Mouse (Mus musculus) lung, postnatal 25 days (tissue): ENCODE measurements at regions not wholly inside any gene's neighbourhood (a gene's known extent, or its start where the extent isn't known, plus 50 kb on each side); places are given as distances from the start of the nearest gene placed in this dataset.

Experiments used
- DNase-seq: peaks from one replicate; pipeline ENCODE4 v3.0.0; 2022; ENCODE audit warnings: low spot score

- peak; percentile 88 for DNase-seq
Observed at GRCm38 (mm10) chr6:31218139-31218750, 180.3 kb upstream of the Mkln1 start.

- no peak for DNase-seq
Observed at GRCm38 (mm10) chr6:31218880-31219279, 179.7 kb upstream of the Mkln1 start.

- no peak for DNase-seq
Observed at GRCm38 (mm10) chr6:31219736-31220135, 178.8 kb upstream of the Mkln1 start.

GRCm38 (mm10) chr6:31220184-31220931 lies 178.2 kb upstream of the Mkln1 start:
- DNase-seq: peak; percentile 78

DNA sequence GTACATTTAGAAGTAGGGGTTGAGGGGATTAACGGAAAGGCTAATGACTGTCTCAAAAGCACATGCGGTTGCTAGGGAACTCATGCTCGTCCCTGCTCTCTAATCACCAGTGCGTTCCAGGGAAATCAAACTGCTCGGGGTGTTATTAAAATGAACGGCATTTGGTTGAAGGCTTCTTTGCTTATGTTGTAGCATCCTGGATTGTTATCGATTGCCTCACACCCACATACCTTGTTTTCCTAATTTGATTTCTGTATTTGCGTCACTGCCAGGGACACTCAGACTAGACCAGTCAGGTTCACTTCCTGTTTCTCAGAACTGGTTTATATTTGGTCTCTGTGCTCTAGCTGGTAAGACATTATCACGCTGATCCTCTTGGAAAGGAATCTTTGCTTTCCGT lies 177.0 kb upstream of the Mkln1 start:
- peak; percentile 78 for DNase-seq

DNA sequence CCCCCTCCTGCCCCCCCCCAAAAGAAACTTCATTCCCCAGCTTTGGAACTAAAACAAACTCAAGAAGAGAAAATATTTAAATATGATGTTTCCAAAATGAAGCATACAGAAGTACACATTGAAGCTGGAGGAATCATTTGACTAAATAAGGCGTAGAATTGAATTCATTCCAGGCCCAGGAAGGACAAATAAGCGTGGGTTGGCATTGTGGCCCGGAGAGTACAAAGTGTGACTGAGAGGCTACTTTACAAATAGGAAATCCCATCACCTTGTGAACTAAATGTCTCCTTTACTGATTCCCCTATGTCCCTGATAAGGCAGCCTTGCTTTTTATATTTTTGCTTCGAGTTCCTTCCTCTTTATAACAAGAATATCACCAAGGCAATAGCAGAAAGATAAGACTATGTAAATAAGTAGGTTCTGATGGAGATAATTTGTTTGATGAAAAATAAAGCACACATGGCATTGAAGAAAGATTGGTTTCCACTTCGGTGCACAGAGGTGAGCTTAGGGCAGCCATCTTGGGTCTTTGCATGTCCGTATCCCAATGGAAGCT lies 176.4 kb upstream of the Mkln1 start:
- no peak for DNase-seq

DNA sequence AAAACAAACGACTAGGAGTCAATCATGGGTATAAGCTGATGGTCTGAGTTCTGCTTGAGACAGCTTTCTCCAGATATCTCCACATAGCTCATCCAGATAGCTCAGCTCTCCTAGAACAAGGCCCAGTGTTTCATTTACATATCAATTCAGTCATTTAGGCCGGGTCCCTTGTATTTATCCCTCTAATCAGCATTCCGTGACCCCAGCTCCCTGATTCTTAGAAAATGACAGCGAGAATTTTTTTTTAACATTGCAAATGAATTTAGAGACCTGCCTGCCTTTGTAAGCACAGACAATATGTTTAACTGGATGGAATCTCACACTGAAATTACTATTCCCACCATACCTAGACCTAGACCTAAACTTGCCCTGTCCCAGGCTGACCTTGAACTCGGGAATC lies 171.1 kb upstream of the Mkln1 start:
- no peak for DNase-seq

DNA sequence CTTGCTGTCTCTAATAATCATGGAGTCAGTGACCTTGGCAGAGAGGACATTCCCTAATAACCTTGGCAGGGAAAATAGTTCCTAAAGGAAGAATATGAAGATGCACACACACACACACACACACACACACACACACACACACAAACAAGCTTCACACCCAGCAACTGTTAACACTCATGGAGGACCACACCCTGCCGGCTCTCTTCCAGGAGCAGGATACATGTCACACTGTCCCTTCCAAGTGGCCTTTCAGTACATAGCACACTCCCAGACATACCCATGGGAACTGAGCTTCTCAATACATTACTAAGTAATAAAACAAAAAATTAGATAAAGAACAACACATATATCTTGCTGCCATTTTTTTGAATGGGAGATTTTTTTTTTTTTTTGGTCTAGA lies 170.5 kb upstream of the Mkln1 start:
- no peak for DNase-seq

- no peak for DNase-seq
Observed at GRCm38 (mm10) chr6:31231821-31232220, 166.7 kb upstream of the Mkln1 start.

DNA sequence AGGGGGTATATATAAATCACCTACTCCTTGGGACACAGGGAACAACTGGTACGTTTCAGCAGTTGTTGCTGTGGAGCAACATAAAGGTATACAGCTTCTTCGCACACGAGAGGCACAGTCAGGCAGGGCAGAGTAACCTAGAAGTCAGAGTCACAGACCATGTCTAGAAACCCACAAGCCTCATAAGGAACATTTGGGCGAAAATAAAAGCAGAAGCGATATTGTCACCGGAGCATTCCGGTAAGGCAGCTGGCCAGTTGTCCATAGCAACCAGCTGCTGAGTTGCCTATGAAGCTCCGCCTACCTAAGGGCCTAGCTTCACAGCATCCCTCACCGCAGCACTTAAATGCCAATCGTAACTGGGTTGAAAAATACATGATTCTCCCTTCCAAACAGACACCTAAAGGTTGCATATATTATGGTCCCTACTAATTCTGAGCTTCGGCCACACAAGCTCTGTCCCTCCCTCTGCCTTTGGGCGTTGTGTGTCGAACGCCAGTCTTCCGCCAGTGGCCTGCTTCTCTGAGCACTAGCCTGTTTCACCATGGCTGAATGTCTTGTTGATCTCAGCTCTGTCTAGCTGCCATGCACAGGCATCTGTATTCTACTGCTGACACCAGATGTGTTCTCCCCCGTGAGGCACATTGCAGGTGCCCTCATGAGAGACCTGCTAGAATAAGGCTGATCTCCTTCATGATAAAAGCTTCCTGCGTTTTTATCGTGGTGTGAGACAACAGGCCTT lies 165.1 kb upstream of the Mkln1 start:
- peak; percentile 45 for DNase-seq

DNA sequence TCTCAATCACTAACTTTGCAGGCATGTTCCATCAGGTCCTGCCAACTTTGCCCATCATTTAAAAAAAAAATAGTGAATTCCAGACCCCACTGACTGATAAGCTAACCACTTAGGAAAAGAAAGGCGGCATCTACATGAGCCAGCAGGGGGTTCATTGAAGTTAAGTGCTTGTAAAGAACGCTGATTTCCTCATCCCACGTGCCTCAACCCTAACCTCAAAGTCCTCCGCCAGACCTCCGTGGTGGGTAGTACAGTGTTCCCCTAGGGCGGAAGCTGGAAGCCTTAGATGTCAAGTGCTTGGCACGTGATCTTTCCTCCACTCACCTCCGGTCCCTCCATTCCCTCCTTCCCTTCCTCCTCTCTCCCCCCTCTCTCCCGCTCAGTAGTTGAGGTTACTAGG lies 158.5 kb upstream of the Mkln1 start:
- DNase-seq: no peak

DNA sequence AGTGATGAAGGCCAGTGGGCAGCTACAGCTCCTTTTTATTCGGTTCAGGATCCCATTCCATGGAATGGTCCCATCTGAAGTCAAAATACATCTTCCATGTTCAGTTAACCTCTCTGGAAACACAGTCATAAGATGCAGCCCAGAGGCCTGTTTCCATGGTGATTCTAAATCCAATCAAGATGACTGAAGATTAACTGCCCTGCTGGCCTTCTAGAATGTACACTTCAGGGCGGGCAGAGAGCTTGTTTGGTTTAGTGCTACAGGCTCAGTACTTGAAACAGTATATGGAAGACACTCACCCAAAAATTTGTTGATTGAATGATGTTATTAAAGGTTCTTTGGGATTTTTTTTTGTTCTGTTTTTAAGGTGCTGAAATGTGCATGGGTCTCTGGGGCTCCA lies 148.0 kb upstream of the Mkln1 start:
- DNase-seq: no peak

DNA sequence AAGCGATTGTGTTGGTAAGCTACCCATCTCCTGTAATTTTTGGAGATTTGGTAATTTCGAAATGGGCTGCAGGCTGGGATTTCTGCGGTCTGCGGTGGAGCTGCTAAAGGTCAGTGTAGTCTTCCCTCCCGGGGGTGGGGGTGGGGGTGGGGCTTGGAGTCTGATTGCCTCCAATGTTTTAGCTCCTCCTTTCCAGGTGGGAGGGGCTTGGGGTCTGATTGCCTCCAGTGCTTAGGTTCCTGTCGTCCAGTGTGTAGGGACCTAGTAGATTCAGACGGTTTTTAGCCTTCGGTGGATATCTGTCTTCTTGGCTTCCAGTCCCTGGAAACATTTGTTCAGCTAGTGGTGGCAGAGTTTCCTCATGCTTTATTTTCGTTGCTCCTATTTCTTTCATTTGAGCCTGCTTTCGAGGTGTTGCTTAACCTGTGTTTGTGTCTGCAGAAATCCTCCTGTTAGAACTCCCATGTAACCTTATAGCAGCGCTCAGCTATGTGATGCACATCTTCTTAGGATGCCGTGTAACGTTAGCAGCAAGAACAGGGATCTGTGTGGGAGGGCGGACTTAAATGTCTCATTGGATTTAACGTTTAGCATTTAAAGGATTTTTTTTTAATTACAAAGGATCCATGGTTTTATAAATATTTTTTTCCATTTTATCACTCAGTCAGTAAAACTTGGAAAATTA lies 145.1 kb upstream of the Mkln1 start:
- DNase-seq: peak; percentile 51

DNA sequence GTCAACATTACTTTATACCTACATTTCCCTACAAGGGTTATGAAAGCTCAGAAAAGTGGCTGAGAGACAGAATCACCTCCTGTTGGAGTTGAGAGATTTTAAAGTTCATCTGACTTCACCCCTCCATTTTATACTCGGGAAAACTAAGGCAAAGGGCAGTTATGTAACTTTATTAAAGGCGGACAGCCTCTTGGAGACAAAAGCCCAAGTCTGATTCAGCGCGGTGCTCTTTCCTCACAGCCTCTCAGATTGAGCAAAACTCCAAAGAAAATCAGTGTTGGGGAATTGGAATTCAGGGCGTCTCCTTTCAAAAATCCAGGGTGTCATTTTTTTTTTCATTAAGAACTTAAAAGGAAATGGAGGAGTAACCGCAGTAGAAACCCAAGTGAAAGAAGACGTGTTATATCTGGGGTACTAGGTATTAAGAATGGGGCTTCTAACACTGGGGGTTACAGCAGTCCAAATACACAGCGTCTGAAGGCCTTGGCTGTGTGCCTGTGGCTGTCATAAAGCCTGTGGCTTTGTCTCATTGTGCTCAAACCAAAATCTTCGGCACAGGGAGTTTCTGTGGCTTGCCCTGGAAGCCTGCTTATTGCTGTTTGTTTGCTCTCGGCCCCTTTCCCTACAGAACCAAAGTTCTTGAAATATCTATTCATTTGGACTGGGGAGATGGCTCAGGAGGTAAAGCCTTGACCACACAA lies 137.7 kb upstream of the Mkln1 start:
- DNase-seq: peak; percentile 41

- DNase-seq: peak; percentile 70
Observed at GRCm38 (mm10) chr6:31261797-31262540, 136.6 kb upstream of the Mkln1 start.

- DNase-seq: no peak
Observed at GRCm38 (mm10) chr6:31262651-31263050, 135.9 kb upstream of the Mkln1 start.

GRCm38 (mm10) chr6:31263821-31264220 lies 134.7 kb upstream of the Mkln1 start:
- no peak for DNase-seq

DNA sequence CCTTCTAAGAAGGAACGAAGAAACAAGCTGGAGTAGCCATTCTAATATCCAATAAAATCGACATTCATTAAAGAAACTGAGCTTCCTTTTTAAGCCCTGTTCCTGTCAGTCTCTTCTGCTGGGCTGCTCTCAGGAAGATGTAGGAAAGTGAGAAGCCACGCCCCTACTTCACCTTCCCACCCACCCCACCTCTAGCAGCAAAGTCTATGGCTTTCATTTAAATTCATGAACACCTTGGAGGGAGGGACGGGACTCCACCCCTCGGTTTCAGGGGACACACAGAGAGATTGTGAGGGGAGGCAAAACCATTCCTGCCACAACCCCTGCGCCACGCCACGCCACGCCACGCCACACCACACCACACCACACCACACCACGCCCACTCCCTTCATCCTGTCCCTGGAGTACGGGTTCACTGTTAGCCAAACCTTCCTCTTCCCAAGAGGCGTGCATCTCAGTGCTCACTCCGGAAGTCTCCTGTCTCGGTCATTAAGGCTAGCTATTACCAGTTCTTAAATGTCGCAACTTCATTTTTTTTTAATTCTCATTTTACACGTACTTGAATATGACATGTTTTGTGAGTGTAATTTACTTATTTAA lies 132.0 kb upstream of the Mkln1 start:
- DNase-seq: no peak

DNA sequence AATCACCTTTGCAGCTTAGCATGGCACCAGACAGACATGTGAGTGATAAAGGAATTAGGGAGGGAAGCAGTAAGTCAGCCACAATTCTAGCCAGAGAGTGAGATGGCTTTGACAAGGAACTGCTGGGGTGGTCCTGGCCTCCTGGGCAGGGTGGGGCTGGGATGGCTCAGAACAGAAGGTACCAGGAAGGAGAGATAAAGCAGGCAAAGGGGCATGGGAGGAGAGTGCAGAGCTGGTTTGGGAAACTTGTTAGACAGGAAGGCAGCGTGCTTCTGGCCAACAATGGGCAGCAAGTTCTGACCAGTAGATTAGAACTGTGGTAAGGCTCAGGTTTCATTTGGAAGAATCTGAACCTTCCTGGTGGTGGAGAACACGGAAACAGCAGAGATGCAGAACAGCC lies 130.5 kb upstream of the Mkln1 start:
- DNase-seq: no peak

- DNase-seq: no peak
Observed at GRCm38 (mm10) chr6:31273816-31274215, 124.7 kb upstream of the Mkln1 start.

GRCm38 (mm10) chr6:31274236-31274635 lies 124.3 kb upstream of the Mkln1 start:
- no peak for DNase-seq
